Comparison of ENCODE assay signal across 8 mouse cellular contexts in the genomic region with DNA sequence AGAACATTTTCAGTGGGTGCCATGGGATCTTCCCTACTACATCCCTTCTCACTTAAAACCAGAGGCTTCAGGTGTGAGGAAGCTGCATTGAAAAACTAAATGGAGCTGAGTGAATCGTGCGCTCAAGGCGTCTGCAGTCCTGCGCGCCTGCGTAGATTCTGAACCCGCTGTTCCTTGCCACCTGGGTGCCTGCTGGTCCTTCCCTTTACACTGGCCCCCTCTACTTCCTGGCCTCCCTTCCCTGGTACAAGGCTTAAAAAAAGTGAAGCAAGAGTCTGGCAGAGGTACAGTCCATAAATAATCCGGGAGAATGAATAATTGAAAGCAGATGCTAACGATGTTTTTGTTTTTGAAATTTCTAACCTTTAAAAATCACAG. TPM values are rescaled to one million over a fixed set of nuclear protein-coding genes. Genes with fewer than 3 reads are reported as not detected.
DNase-seq lines count a peak whose midpoint lies in the region; ATAC-seq and TF ChIP-seq lines count a peak whose summit lies in the region.

No protein-coding gene starts in this region.

- no peak for TF ChIP-seq CTCF in gastrocnemius, adult 2 months (IDR thresholded peaks at IDR 0.05)

- H3K27me3 ChIP-seq in forebrain, embryonic 10.5 days (ENCODE audit: poor library complexity, severe bottlenecking) = peaks cover 60% of the 10 kb centered on the region
- H3K27me3 ChIP-seq in liver, embryonic 11.5 days (replicated peaks; ENCODE audit: control insufficient read depth, insufficient read depth, low read length) = peaks cover 59% of the 10 kb centered on the region

- intact Hi-C loops in gastrocnemius, adult 2 months (cut with DNase I) = no loop called here

- no peaks in the 10 kb centered on the region for H3K36me3 ChIP-seq in forebrain, embryonic 10.5 days (replicated peaks)
- no peaks in the 10 kb centered on the region for H3K36me3 ChIP-seq in liver, embryonic 11.5 days (ENCODE audit: control insufficient read depth, insufficient read depth, low read length)

- DNase-seq in gastrocnemius, adult 2 months = no peak
- DNase-seq in gastrocnemius, postnatal 10 days = no peak
- peak; percentile 82 for DNase-seq in 3T3-L1 (ENCODE audit: low read depth, low spot score)
- no peak for DNase-seq in forebrain, embryonic 10.5 days (ENCODE audit: extremely low spot score, low spot score)
- no peak for DNase-seq in liver, embryonic 11.5 days (ENCODE audit: low spot score)
- DNase-seq in B cell, adult 2 months = no peak
- no peak for DNase-seq in left cerebral cortex, adult 8-10 months (ENCODE audit: low spot score in 2 of 2)
- DNase-seq in kidney, postnatal 25 days = no peak

- peak overlapping the region; percentile 72 for H3K4me2 ChIP-seq in liver, embryonic 11.5 days

- peak; percentile 13; the same call in 1 of the 2 replicates for ATAC-seq in liver, embryonic 11.5 days (replicated peaks; ENCODE audit: low FRiP score)

- H3K9ac ChIP-seq in liver, embryonic 11.5 days (ENCODE audit: low read depth, low read length) = no peak overlapping the region

- peak overlapping the region; percentile 62 for H3K4me3 ChIP-seq in gastrocnemius, adult 2 months
- H3K4me3 ChIP-seq in forebrain, embryonic 10.5 days = peak overlapping the region; percentile 54
- peak overlapping the region; percentile 45 for H3K4me3 ChIP-seq in liver, embryonic 11.5 days (ENCODE audit: low read depth, low read length)

- 6% methylated on average over 9 of the region's 9 CpGs for WGBS in forebrain, embryonic 10.5 days
- 8% methylated on average over 9 of the region's 9 CpGs for WGBS in liver, embryonic 11.5 days

- peak overlapping the region; percentile 40 for H3K27ac ChIP-seq in gastrocnemius, adult 2 months
- peak overlapping the region; percentile 75 for H3K27ac ChIP-seq in forebrain, embryonic 10.5 days
- H3K27ac ChIP-seq in liver, embryonic 11.5 days (ENCODE audit: low read depth, low read length) = no peak overlapping the region

- peaks cover 40% of the 10 kb centered on the region for H3K4me1 ChIP-seq in forebrain, embryonic 10.5 days
- no peaks in the 10 kb centered on the region for H3K4me1 ChIP-seq in liver, embryonic 11.5 days (replicated peaks; ENCODE audit: control insufficient read depth, insufficient read depth, low read length)

- H3K9me3 ChIP-seq in forebrain, embryonic 10.5 days = no peaks in the 10 kb centered on the region
- H3K9me3 ChIP-seq in liver, embryonic 11.5 days (ENCODE audit: control insufficient read depth, low read length) = no peaks in the 10 kb centered on the region

RNA-seq across cellular contexts. Expression of a gene that starts 1.7 kb away (rescaled TPM):
- total RNA-seq in gastrocnemius, adult 2 months (2021) = under 1 TPM; 0.92 to 0.98 TPM
- total RNA-seq in gastrocnemius, postnatal 10 days (2021) = 1 to 10 TPM; 3.2 to 3.3 TPM
- 6.9 and 10.4 TPM in 2 replicates for polyA plus RNA-seq in forebrain, embryonic 10.5 days (2016; fragmentation: Nextera tagmentation; extraction: Ambion mirVana)
- 6.4 and 6.9 TPM in 2 replicates for polyA plus RNA-seq in liver, embryonic 11.5 days (2014; fragmentation: Nextera tagmentation; extraction: Ambion mirVana)
- 100 to 1,000 TPM; 198 to 210 (median 208) TPM for total RNA-seq in left cerebral cortex, adult 8-10 months (2022)

Comparison
In these comparisons a context has a peak if more than half of its experiments do, and no peak if none do; other contexts are left out.
1. RNA of a gene that starts 1.7 kb away (total RNA-seq): 198 to 210 TPM in left cerebral cortex, adult 8-10 months; 3.2 to 3.3 TPM in gastrocnemius, postnatal 10 days and 0.92 to 0.98 TPM in gastrocnemius, adult 2 months; every median in the first group is over 10 times any median in the second.
2. Peak in every context shown above with its lines, with median percentiles within 50 percentile points of each other: H3K4me3 ChIP-seq.